Mouse (Mus musculus) heart, embryonic 16.5 days (tissue): ENCODE results near the gene Cxcl17. TPM values are rescaled to one million over a fixed set of nuclear protein-coding genes. Genes with fewer than 3 reads are reported as not detected.
"Not testable (repeated sequence)": the region's sequence is repeated elsewhere in the genome, so short reads cannot be mapped to it uniquely, and the experiment has no call there.

ENCODE experiments used
- ATAC-seq: fragments of 200-750 bp; cut with Nextera tagmentation; replicated peaks from 2 replicates; pipeline ENCODE4 v1.8.0; 2017; ENCODE audit warnings: moderate number of reproducible peaks; ENCODE audit not compliant: insufficient read depth, low FRiP score; ENCODE audit errors: extremely low read depth
- H3K27ac ChIP-seq: fragments of 300-500 bp; sonication (generic); 2 replicates; pipeline ENCODE4 v1.5.1; 2014; ENCODE audit warnings: mild to moderate bottlenecking, low read length, control low read depth, moderate library complexity
- H3K27me3 ChIP-seq: fragments of 300-500 bp; sonication (generic); 2 replicates; pipeline ENCODE4 v1.6.1; 2014; ENCODE audit warnings: low read length, mixed read lengths; ENCODE audit not compliant: control insufficient read depth, insufficient read depth
- H3K36me3 ChIP-seq: fragments of 300-500 bp; sonication (generic); 2 replicates; pipeline ENCODE4 v1.6.1; 2014; ENCODE audit not compliant: control insufficient read depth, insufficient read depth
- H3K4me1 ChIP-seq: fragments of 300-500 bp; sonication (generic); 2 replicates; pipeline ENCODE4 v1.6.1; 2014; ENCODE audit warnings: low read length, mixed read lengths; ENCODE audit not compliant: control insufficient read depth, insufficient read depth
- H3K4me2 ChIP-seq: fragments of 300-500 bp; sonication (generic); 2 replicates; pipeline ENCODE4 v1.6.1; 2014; ENCODE audit warnings: low read depth, mild to moderate bottlenecking, control low read depth, low read length
- H3K4me3 ChIP-seq: fragments of 300-500 bp; sonication (generic); 2 replicates; pipeline ENCODE4 v1.5.1; 2014; ENCODE audit warnings: mild to moderate bottlenecking, control low read depth, low read length
- H3K9ac ChIP-seq: fragments of 300-500 bp; sonication (generic); 2 replicates; pipeline ENCODE4 v1.6.1; 2014; ENCODE audit warnings: low read length, control low read depth
- H3K9me3 ChIP-seq: fragments of 300-500 bp; sonication (generic); replicated peaks from 2 replicates; pipeline ENCODE4 v1.6.1; 2016; ENCODE audit warnings: low read length; ENCODE audit not compliant: control insufficient read depth
- WGBS: fragments of 180-500 bp; shearing (Covaris S2); extraction: QIAGEN DNeasy Blood & Tissue Kit; methylation state at CpG from one replicate; pipeline ENCODE4 v1.1.7; 2014; 5-methylcytosine and 5-hydroxymethylcytosine counted together
- polyA plus RNA-seq: library from polyadenylated mRNA; unstranded; fragments of >200 nt; fragmentation: Nextera tagmentation; extraction: Ambion mirVana; gene quantifications from 2 replicates; pipeline ENCODE4 v1.2.1, GENCODE M21; 2015

Gene Cxcl17
- polyA plus RNA-seq, 1 experiment from 2014 or later = 0.38 TPM

GRCm38 (mm10) chr7:25410969-25411615 is 1.6 kb downstream of the Cxcl17 start:
- Histone ChIP-seq H3K4me3 (no peak overlapping the region), H3K9ac (no peak overlapping the region), H3K27me3 (no peaks in the 10 kb centered on the region), H3K4me1 (no peaks in the 10 kb centered on the region), H3K4me2 (no peak overlapping the region), H3K9me3 (no peaks in the 10 kb centered on the region), H3K36me3 (no peaks in the 10 kb centered on the region), H3K27ac (no peak overlapping the region)
- WGBS = 59% methylated on average over 1 of the region's 1 CpGs
- no peak for ATAC-seq

- Histone ChIP-seq H3K9me3 (no peaks in the 10 kb centered on the region), H3K4me3 (no peak overlapping the region), H3K27ac (no peak overlapping the region), H3K4me1 (no peaks in the 10 kb centered on the region), H3K9ac (no peak overlapping the region), H3K27me3 (no peaks in the 10 kb centered on the region), H3K36me3 (no peaks in the 10 kb centered on the region), H3K4me2 (no peak overlapping the region)
- 47% methylated on average over 4 of the region's 4 CpGs for WGBS
- ATAC-seq = no peak
These were observed 3.4 kb downstream of the Cxcl17 start for GRCm38 (mm10) chr7:25409114-25409760.

GRCm38 (mm10) chr7:25406468-25406867 is 6.2 kb downstream of the Cxcl17 start:
- Histone ChIP-seq H3K4me3 (no peak overlapping the region), H3K36me3 (no peaks in the 10 kb centered on the region), H3K9me3 (no peaks in the 10 kb centered on the region), H3K27ac (no peak overlapping the region), H3K4me1 (peaks cover 6% of the 10 kb centered on the region; the same call in 1 of the 2 replicates), H3K27me3 (no peaks in the 10 kb centered on the region), H3K9ac (no peak overlapping the region), H3K4me2 (no peak overlapping the region)
- WGBS = 79% methylated on average over 7 of the region's 7 CpGs
- no peak for ATAC-seq

- no peak overlapping the region for H3K4me2 ChIP-seq
- 0% methylated on average over 2 of the region's 2 CpGs for WGBS
- H3K9me3 ChIP-seq = no peaks in the 10 kb centered on the region
- H3K36me3 ChIP-seq = no peaks in the 10 kb centered on the region
- H3K4me1 ChIP-seq = peaks cover 6% of the 10 kb centered on the region; the same call in 1 of the 2 replicates
- no peak overlapping the region for H3K27ac ChIP-seq
- no peak overlapping the region for H3K4me3 ChIP-seq
- H3K27me3 ChIP-seq = no peaks in the 10 kb centered on the region
- no peak overlapping the region for H3K9ac ChIP-seq
- peak; percentile 41; the same call in 1 of the 2 replicates for ATAC-seq
These were observed 10.0 kb downstream of the Cxcl17 start for GRCm38 (mm10) chr7:25402671-25403101.

- no peak for ATAC-seq
- WGBS = 57% methylated on average over 5 of the region's 5 CpGs
- Histone ChIP-seq H3K4me3 (no peak overlapping the region), H3K4me1 (peaks cover 6% of the 10 kb centered on the region; the same call in 1 of the 2 replicates), H3K9ac (no peak overlapping the region), H3K9me3 (no peaks in the 10 kb centered on the region), H3K4me2 (no peak overlapping the region), H3K27me3 (no peaks in the 10 kb centered on the region), H3K36me3 (no peaks in the 10 kb centered on the region), H3K27ac (no peak overlapping the region)
These were observed 10.7 kb downstream of the Cxcl17 start for GRCm38 (mm10) chr7:25401986-25402385.

GRCm38 (mm10) chr7:25401551-25401950 is 11.1 kb downstream of the Cxcl17 start:
- no peaks in the 10 kb centered on the region for H3K27me3 ChIP-seq
- no peaks in the 10 kb centered on the region for H3K36me3 ChIP-seq
- no peak overlapping the region for H3K4me2 ChIP-seq
- peaks cover 6% of the 10 kb centered on the region; the same call in 1 of the 2 replicates for H3K4me1 ChIP-seq
- H3K27ac ChIP-seq = no peak overlapping the region
- 75% methylated on average over 2 of the region's 2 CpGs for WGBS
- no peak overlapping the region for H3K9ac ChIP-seq
- ATAC-seq = no peak
- no peaks in the 10 kb centered on the region for H3K9me3 ChIP-seq
- H3K4me3 ChIP-seq = no peak overlapping the region

- H3K9me3 ChIP-seq, H3K9ac ChIP-seq, H3K4me3 ChIP-seq, H3K27me3 ChIP-seq, ATAC-seq, H3K27ac ChIP-seq, H3K36me3 ChIP-seq, H3K4me2 ChIP-seq: not testable (repeated sequence)
- peaks cover 15% of the 10 kb centered on the region for H3K4me1 ChIP-seq
These were observed 13.7 kb downstream of the Cxcl17 start for GRCm38 (mm10) chr7:25399028-25399427.

- Histone ChIP-seq H3K4me3 (no peak within 1 kb of the TSS), H3K9ac (no peak within 1 kb of the TSS), H3K36me3 (no peaks in the 10 kb centered on the region), H3K9me3 (no peaks in the 10 kb centered on the region), H3K27me3 (no peaks in the 10 kb centered on the region), H3K4me2 (no peak within 1 kb of the TSS), H3K4me1 (peaks cover 20% of the 10 kb centered on the region), H3K27ac (no peak within 1 kb of the TSS)
- WGBS = 94% methylated on average over 1 of the region's 1 CpGs
- ATAC-seq = no peak
These were observed 14.1 kb downstream of the Cxcl17 start, which contains the start of gene Lipe for GRCm38 (mm10) chr7:25398610-25399009. Lipe (minus strand) TSS chr7:25398710.

GRCm38 (mm10) chr7:25396621-25397020 is 16.1 kb downstream of the Cxcl17 start:
- H3K9me3 ChIP-seq = no peaks in the 10 kb centered on the region
- H3K9ac ChIP-seq = no peak overlapping the region
- no peak for ATAC-seq
- H3K4me1 ChIP-seq = peaks cover 14% of the 10 kb centered on the region
- H3K4me3 ChIP-seq = no peak overlapping the region
- H3K27me3 ChIP-seq = no peaks in the 10 kb centered on the region
- H3K4me2 ChIP-seq = peak overlapping the region; percentile 81
- WGBS = 85% methylated on average over 14 of the region's 14 CpGs
- no peaks in the 10 kb centered on the region for H3K36me3 ChIP-seq
- peak overlapping the region; percentile 54 for H3K27ac ChIP-seq
